Mouse (Mus musculus) CH12.LX (cell line): ENCODE results near the gene Gdpd5. TPM values are rescaled to one million over a fixed set of nuclear protein-coding genes. Genes with fewer than 3 reads are reported as not detected.
A peak's percentile ranks its signal among the peaks of the same experiment; 100 is the strongest.

Experiments used
- DNase-seq: peaks from one replicate; pipeline ENCODE4 v3.0.0-alpha.2; 2013; ENCODE audit errors: extremely low read depth
- H3K27ac ChIP-seq: 2 replicates; pipeline ENCODE4 v1.5.1; 2012; ENCODE audit warnings: low read depth, mild to moderate bottlenecking, control low read depth, moderate library complexity; ENCODE audit not compliant: insufficient read depth
- H3K27me3 ChIP-seq: replicated peaks from 2 replicates; pipeline ENCODE3; 2012; ENCODE audit warnings: inconsistent platforms
- H3K36me3 ChIP-seq, 2 experiments: replicated peaks in 1 of 2; 2 replicates each; pipeline versions ENCODE3 to v1.6.1; 2012; ENCODE audit warnings: inconsistent platforms in 1 of 2, low read length in 1 of 2, mild to moderate bottlenecking in 1 of 2, mixed read lengths in 1 of 2, moderate library complexity in 1 of 2; ENCODE audit not compliant: control insufficient read depth in 1 of 2, insufficient read depth in 1 of 2
- H3K4me1 ChIP-seq, 2 experiments: 2 replicates each; pipeline ENCODE4 v1.6.1; 2012; ENCODE audit warnings: inconsistent platforms in 1 of 2, moderate library complexity in 1 of 2; ENCODE audit not compliant: insufficient read depth in 2 of 2, control insufficient read depth in 1 of 2
- H3K4me2 ChIP-seq: 2 replicates; pipeline ENCODE4 v1.6.1; 2012; ENCODE audit warnings: low read depth, mild to moderate bottlenecking, control low read depth; ENCODE audit not compliant: poor library complexity, insufficient read depth, severe bottlenecking
- H3K4me3 ChIP-seq, 3 experiments: fragments of 150-350 bp in 1 of 3; sonication (generic) in 1 of 3; replicated peaks in 1 of 3; 2 replicates each; pipeline versions ENCODE3 to v1.5.1; 2011 to 2012; ENCODE audit warnings: low read depth in 2 of 3, low read length in 2 of 3, mild to moderate bottlenecking in 2 of 3, moderate library complexity in 2 of 3, control low read depth in 1 of 3, improper control_type of control experiment in 1 of 3, inconsistent platforms in 1 of 3, mixed read lengths in 1 of 3; ENCODE audit not compliant: poor library complexity in 1 of 3
- H3K79me2 ChIP-seq: replicated peaks from 2 replicates; pipeline ENCODE4 v1.6.1; 2012; ENCODE audit warnings: mild to moderate bottlenecking, moderate library complexity; ENCODE audit not compliant: control insufficient read depth, poor library complexity, insufficient read depth, severe bottlenecking; ENCODE audit errors: extremely low read depth
- H3K9ac ChIP-seq: 2 replicates; pipeline ENCODE4 v1.6.1; 2012; ENCODE audit warnings: low read depth, mild to moderate bottlenecking, control low read depth, moderate library complexity; ENCODE audit not compliant: insufficient read depth
- H3K9me3 ChIP-seq: replicated peaks from 2 replicates; pipeline ENCODE3; 2012; ENCODE audit warnings: low read length, inconsistent platforms, mixed read lengths
- BHLHE40 ChIP-seq: IDR thresholded peaks from 2 replicates; pipeline ENCODE4 v1.6.1; 2011; ENCODE audit warnings: mild to moderate bottlenecking, low read depth, low read length, improper control_type of control experiment
- CHD1 ChIP-seq: IDR thresholded peaks from 2 replicates; pipeline ENCODE4 v1.6.1; 2012; ENCODE audit warnings: low read depth, low read length, improper control_type of control experiment, inconsistent platforms
- E2F4 ChIP-seq: IDR thresholded peaks from 2 replicates; pipeline ENCODE4 v1.6.1; 2011; ENCODE audit warnings: low read depth, low read length, improper control_type of control experiment; ENCODE audit not compliant: insufficient replicate concordance
- EP300 ChIP-seq: IDR thresholded peaks from 2 replicates; pipeline ENCODE4 v1.6.1; 2011; ENCODE audit warnings: low read length, improper control_type of control experiment
- GABPA ChIP-seq: IDR thresholded peaks from 2 replicates; pipeline ENCODE4 v1.6.1; 2012; ENCODE audit warnings: low read depth, low read length, improper control_type of control experiment, inconsistent platforms; ENCODE audit not compliant: insufficient replicate concordance
- IRF4 ChIP-seq: IDR thresholded peaks from 2 replicates; pipeline ENCODE4 v1.6.1; 2014; ENCODE audit warnings: low read depth, mild to moderate bottlenecking, inconsistent platforms, low read length, improper control_type of control experiment
- NELFE ChIP-seq: IDR thresholded peaks from 2 replicates; pipeline ENCODE4 v1.6.1; 2011; ENCODE audit warnings: low read depth, low read length, improper control_type of control experiment
- POLR2AphosphoS2 ChIP-seq: IDR thresholded peaks from 2 replicates; pipeline ENCODE4 v1.6.1; 2011; ENCODE audit warnings: low read depth, low read length, improper control_type of control experiment
- SIN3A ChIP-seq: IDR thresholded peaks from 2 replicates; pipeline ENCODE4 v1.6.1; 2012; ENCODE audit warnings: low read length, improper control_type of control experiment, inconsistent platforms
- SMC3 ChIP-seq: IDR thresholded peaks from 2 replicates; pipeline ENCODE4 v1.6.1; 2011; ENCODE audit warnings: low read depth, low read length, improper control_type of control experiment
- TBP ChIP-seq: conservative IDR thresholded peaks from 2 replicates; pipeline ENCODE4 v1.6.1; 2011; ENCODE audit warnings: low read depth, low read length, improper control_type of control experiment
- USF1 ChIP-seq: IDR thresholded peaks from 2 replicates; pipeline ENCODE4 v1.6.1; 2014; ENCODE audit warnings: low read depth, mild to moderate bottlenecking, inconsistent platforms, low read length, improper control_type of control experiment
- ZC3H11A ChIP-seq: IDR thresholded peaks from 2 replicates; pipeline ENCODE4 v1.6.1; 2012; ENCODE audit warnings: low read depth, mild to moderate bottlenecking, inconsistent platforms, low read length, improper control_type of control experiment
- ZMIZ1 ChIP-seq: IDR thresholded peaks from 2 replicates; pipeline ENCODE4 v1.6.1; 2012; ENCODE audit warnings: low read depth, mild to moderate bottlenecking, inconsistent platforms, low read length, improper control_type of control experiment
- dilution Hi-C: fragments of 300-500 bp; cut with MboI; formaldehyde crosslinking; loops from 2 replicates; pipeline ENCODE4 v1.14.3; 2020; ENCODE audit warnings: low sequenced_read_pairs; ENCODE audit not compliant: extremely low pct_unique_long_range_greater_than_20kb, extremely low pct_ligation_motif_present
- in situ Hi-C: fragments of 300-500 bp; cut with MboI; formaldehyde crosslinking; loops from 3 replicates; pipeline ENCODE4 v1.14.3; 2019; ENCODE audit warnings: low sequenced_read_pairs, low pct_ligation_motif_present, low pct_unique_long_range_greater_than_20kb, mixed read lengths
- polyA plus RNA-seq: library from polyadenylated mRNA; unstranded; fragments of >175 nt; gene quantifications from 2 replicates; pipeline ENCODE4 v1.2.1, GENCODE M21; 2012; ENCODE audit warnings: low read depth; ENCODE audit not compliant: insufficient read length
- total RNA-seq, 2 experiments: library from RNA; depleted of rRNA; stranded (reverse); fragments of 300-350 nt in 1 of 2; fragments of >200 nt in 1 of 2; gene quantifications; 2 replicates each; pipeline ENCODE4 v1.2.3; 2012 to 2014

Gene Gdpd5
- total and polyA plus RNA-seq, 3 experiments = 2.4 to 9.1 (median 9.0) TPM

- Histone ChIP-seq H3K4me1 (peaks cover 19 to 53% of the 10 kb centered on the region in 2 experiments), H3K36me3 (peaks cover 79 to 94% of the 10 kb centered on the region in 2 experiments), H3K4me3 (no peak overlapping the region), H3K27me3 (no peaks in the 10 kb centered on the region), H3K27ac (no peak overlapping the region), H3K9ac (no peak overlapping the region), H3K79me2 (peaks cover 49% of the 10 kb centered on the region)
- in situ Hi-C loops = no loop called here
- TF ChIP-seq NELFE (no peak), TBP (no peak), SIN3A (no peak), SMC3 (no peak), GABPA (no peak), ZC3H11A (no peak), POLR2AphosphoS2 (peak; percentile 90), ZMIZ1 (peak; percentile 0; the same call in 1 of the 2 replicates), CHD1 (no peak), EP300 (no peak), E2F4 (no peak), USF1 (no peak), IRF4 (no peak), BHLHE40 (no peak)
- TF ChIP-seq, all 38 proteins: peak for 2
- dilution Hi-C loops = no loop called here
- no peak overlapping the region for H3K4me2 ChIP-seq
- no peak for DNase-seq
- no peaks in the 10 kb centered on the region for H3K9me3 ChIP-seq
These were observed 95.4 kb downstream of the Gdpd5 start for GRCm38 (mm10) chr7:99476558-99477114.

GRCm38 (mm10) chr7:99477235-99477634 lies 96.0 kb downstream of the Gdpd5 start:
- no peak overlapping the region for H3K27ac ChIP-seq
- H3K9me3 ChIP-seq = no peaks in the 10 kb centered on the region
- DNase-seq = no peak
- H3K79me2 ChIP-seq = peaks cover 55% of the 10 kb centered on the region
- in situ Hi-C loops = no loop called here
- peaks cover 19 to 56% of the 10 kb centered on the region in 2 experiments for H3K4me1 ChIP-seq
- H3K36me3 ChIP-seq = peaks cover 83 to 94% of the 10 kb centered on the region in 2 experiments
- 0 out of 2 replicates have a peak, but pooled peaks have one; percentile 1 for TF ChIP-seq POLR2AphosphoS2
- TF ChIP-seq GABPA = no peak
- dilution Hi-C loops = no loop called here
- no peak overlapping the region for H3K4me2 ChIP-seq
- no peaks in the 10 kb centered on the region for H3K27me3 ChIP-seq
- H3K4me3 ChIP-seq = no peak overlapping the region
- no peak overlapping the region for H3K9ac ChIP-seq
